Mouse (Mus musculus): ENCODE data around the gene C1ql4.
A peak's percentile ranks its signal among the peaks of the same experiment; 100 is the strongest.

The C1ql4 gene

DNA sequence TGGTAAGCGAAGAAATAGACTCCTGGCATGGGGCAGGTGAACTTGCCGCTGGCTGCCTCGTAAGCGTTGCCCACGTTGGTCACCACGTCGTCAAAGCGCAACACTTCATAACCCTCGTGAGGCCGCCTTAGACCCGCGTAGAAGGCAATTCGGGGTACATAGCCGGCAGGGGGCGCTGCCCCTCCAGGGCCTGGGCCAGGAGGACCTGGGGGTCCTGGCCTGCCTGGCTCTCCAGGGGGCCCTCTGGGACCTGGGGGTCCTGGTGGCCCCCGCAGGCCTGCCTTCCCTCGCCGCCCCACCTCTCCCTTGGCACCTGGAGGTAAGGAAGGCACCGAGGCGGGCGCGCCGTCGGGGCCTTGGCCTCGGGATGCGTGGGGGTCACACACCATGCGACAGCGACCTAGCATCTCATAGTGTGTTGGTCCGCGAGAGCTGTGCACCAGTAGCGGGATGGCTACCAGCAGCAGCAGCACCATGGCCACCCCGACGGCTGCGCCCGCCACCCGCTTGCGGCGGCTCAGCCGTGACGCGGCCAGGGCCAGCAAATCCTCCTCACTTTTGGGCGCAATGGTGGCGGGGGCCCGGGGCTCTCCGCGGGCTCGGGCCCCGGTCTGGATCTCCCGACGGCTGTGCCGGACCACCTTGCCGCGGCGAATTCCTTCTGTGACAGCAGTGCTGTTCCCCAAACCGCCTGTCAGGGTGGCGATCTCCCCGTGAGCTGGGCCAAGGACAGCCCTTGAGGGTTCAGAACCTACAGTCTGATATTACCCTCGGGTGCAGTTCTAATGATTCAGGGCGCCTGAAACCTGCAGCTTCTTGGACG is at the start of gene C1ql4:
TSS of gene C1ql4 (minus strand) at position 565 of the 823 bp plus-strand sequence.
- peak; percentile 59 for DNase-seq (ENCODE audit: low read depth, low spot score)
- Histone ChIP-seq H3K36me3 (ENCODE audit: control insufficient read depth, insufficient read depth, low read length, poor library complexity, severe bottlenecking) (no peaks in the 10 kb centered on the region), H3K27me3 (ENCODE audit: control insufficient read depth, insufficient read depth, low read length, poor library complexity, severe bottlenecking) (peaks cover 2% of the 10 kb centered on the region; the same call in 1 of the 2 replicates)

DNA sequence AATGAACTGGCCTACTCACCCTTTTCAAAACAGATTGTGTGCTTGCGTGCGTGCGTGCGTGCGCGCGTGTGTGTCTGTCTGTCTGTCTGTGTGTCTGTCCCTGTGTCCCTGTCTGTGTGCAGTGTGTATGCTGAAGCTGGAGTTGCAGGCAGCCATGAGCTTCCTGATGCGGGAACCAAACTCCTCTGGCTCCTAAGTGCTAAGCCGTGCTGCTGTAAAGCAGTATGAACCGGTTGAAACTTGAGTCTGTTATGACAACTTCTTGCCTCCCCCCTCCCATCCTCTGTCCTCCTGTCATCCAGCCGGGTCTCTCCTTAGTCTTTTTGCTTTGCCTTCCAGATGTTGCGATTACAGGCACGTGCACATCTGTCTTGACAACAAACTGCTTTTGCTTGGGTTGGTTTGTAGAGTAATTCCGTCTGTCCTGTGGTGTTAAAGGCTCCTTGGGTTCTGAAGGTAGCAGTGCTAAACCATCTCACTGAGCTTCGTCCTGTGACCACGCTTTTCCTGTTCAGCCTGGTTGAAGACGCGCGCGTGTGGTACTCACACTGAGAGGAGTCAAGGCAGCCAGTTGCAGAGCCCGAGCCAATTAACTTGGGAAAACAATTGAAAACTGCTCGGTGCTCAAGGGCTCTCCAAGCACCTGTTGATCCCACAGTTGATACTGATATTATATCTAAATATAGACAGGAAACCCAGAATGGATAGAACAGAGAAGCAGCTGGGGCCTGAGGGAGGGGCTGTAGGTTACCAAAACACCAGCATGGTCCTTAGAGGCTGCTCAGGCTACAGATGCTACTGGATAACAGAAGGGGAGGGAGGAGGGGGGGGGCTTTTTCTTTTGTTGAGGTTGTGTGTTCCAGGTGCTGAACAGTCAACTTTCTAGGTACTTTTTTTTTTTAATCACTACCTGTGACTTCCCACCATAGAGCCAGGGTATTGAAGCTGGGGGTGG is 42.6 kb upstream of the C1ql4 start:
- Histone ChIP-seq H3K36me3 (ENCODE audit: control insufficient read depth, insufficient read depth, low read length, poor library complexity, severe bottlenecking) (no peaks in the 10 kb centered on the region), H3K27me3 (ENCODE audit: control insufficient read depth, insufficient read depth, low read length, poor library complexity, severe bottlenecking) (peaks cover 1% of the 10 kb centered on the region; the same call in 1 of the 2 replicates)
- no peak for DNase-seq (ENCODE audit: low read depth, low spot score)

DNA sequence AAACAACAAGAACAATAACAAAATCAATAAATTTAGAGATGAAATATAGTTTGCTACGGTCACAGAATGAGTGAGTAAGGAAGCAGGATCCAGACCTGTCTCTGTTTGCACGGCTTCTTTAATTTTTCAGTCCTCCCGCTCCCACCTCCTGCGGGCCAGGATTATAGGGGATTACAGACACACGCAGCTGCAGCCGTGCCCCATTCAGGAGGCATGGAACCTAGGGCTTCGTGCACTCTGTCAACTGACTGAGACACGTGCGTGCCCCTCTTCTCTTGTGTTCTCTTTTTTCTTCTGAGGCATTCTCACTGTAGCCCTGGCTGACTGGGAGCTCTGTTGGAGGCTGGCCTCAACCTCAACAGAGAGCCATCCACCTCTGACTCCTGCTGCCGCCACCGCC is 41.8 kb upstream of the C1ql4 start:
- no peaks in the 10 kb centered on the region for H3K36me3 ChIP-seq (ENCODE audit: control insufficient read depth, insufficient read depth, low read length, poor library complexity, severe bottlenecking)
- H3K27me3 ChIP-seq (ENCODE audit: control insufficient read depth, insufficient read depth, low read length, poor library complexity, severe bottlenecking): peaks cover 1% of the 10 kb centered on the region; the same call in 1 of the 2 replicates
- DNase-seq (ENCODE audit: low read depth, low spot score): no peak

GRCm38 (mm10) chr15:99127851-99128522 is 40.4 kb upstream of the C1ql4 start:
- Histone ChIP-seq H3K27me3 (ENCODE audit: control insufficient read depth, insufficient read depth, low read length, poor library complexity, severe bottlenecking) (peaks cover 1% of the 10 kb centered on the region; the same call in 1 of the 2 replicates), H3K36me3 (ENCODE audit: control insufficient read depth, insufficient read depth, low read length, poor library complexity, severe bottlenecking) (no peaks in the 10 kb centered on the region)
- no peak for DNase-seq (ENCODE audit: low read depth, low spot score)

- no peak for DNase-seq (ENCODE audit: low read depth, low spot score)
- H3K27me3 ChIP-seq (ENCODE audit: control insufficient read depth, insufficient read depth, low read length, poor library complexity, severe bottlenecking): peaks cover 1% of the 10 kb centered on the region; the same call in 1 of the 2 replicates
- H3K36me3 ChIP-seq (ENCODE audit: control insufficient read depth, insufficient read depth, low read length, poor library complexity, severe bottlenecking): no peaks in the 10 kb centered on the region
Measured at GRCm38 (mm10) chr15:99126816-99127365, 39.3 kb upstream of the C1ql4 start.

GRCm38 (mm10) chr15:99126081-99126815 is 38.6 kb upstream of the C1ql4 start:
- no peak for DNase-seq (ENCODE audit: low read depth, low spot score)
- peaks cover 1% of the 10 kb centered on the region; the same call in 1 of the 2 replicates for H3K27me3 ChIP-seq (ENCODE audit: control insufficient read depth, insufficient read depth, low read length, poor library complexity, severe bottlenecking)
- no peaks in the 10 kb centered on the region for H3K36me3 ChIP-seq (ENCODE audit: control insufficient read depth, insufficient read depth, low read length, poor library complexity, severe bottlenecking)

DNA sequence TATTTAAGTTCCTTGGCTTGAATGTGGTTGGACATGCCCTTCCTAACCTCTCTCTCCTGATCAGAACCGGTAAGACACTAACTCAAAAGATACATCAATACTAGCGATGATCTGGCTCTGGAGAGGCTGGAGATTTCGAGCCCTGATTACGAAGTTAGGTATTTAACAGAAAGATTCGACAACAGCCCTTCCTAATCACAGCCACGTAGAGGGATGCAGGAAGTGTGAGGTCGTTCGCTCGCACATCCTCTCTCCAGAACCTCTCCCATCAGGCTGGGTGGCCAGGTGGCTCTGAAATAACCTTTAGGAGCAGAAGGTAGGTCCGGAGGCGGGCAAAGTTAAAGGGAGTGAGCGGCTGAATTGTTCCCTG is 38.1 kb upstream of the C1ql4 start, which contains the start of gene Spats2:
TSS of gene Spats2 (plus strand) at position 206 of the 370 bp plus-strand sequence.
- no peak for DNase-seq (ENCODE audit: low read depth, low spot score)
- H3K27me3 ChIP-seq (ENCODE audit: control insufficient read depth, insufficient read depth, low read length, poor library complexity, severe bottlenecking): no peaks in the 10 kb centered on the region; the same call in 1 of the 2 replicates

GRCm38 (mm10) chr15:99122642-99123041 is 35.0 kb upstream of the C1ql4 start:
- no peaks in the 10 kb centered on the region for H3K36me3 ChIP-seq (ENCODE audit: control insufficient read depth, insufficient read depth, low read length, poor library complexity, severe bottlenecking)
- no peaks in the 10 kb centered on the region; the same call in 1 of the 2 replicates for H3K27me3 ChIP-seq (ENCODE audit: control insufficient read depth, insufficient read depth, low read length, poor library complexity, severe bottlenecking)
- no peak for DNase-seq (ENCODE audit: low read depth, low spot score)

More for the DNA sequence above, 38.1 kb upstream of the C1ql4 start, which contains the start of gene Spats2:
- no peaks in the 10 kb centered on the region for H3K36me3 ChIP-seq (ENCODE audit: control insufficient read depth, insufficient read depth, low read length, poor library complexity, severe bottlenecking)

- Histone ChIP-seq H3K27me3 (ENCODE audit: control insufficient read depth, insufficient read depth, low read length, poor library complexity, severe bottlenecking) (no peaks in the 10 kb centered on the region; the same call in 1 of the 2 replicates), H3K36me3 (ENCODE audit: control insufficient read depth, insufficient read depth, low read length, poor library complexity, severe bottlenecking) (no peaks in the 10 kb centered on the region)
- no peak for DNase-seq (ENCODE audit: low read depth, low spot score)
Measured at GRCm38 (mm10) chr15:99120814-99121213, 33.2 kb upstream of the C1ql4 start.

GRCm38 (mm10) chr15:99116539-99116938 is 28.9 kb upstream of the C1ql4 start:
- DNase-seq (ENCODE audit: low read depth, low spot score): no peak

GRCm38 (mm10) chr15:99115065-99115423 is 27.4 kb upstream of the C1ql4 start:
- Histone ChIP-seq H3K36me3 (ENCODE audit: control insufficient read depth, insufficient read depth, low read length, poor library complexity, severe bottlenecking) (no peaks in the 10 kb centered on the region), H3K27me3 (ENCODE audit: control insufficient read depth, insufficient read depth, low read length, poor library complexity, severe bottlenecking) (no peaks in the 10 kb centered on the region; the same call in 1 of the 2 replicates)
- DNase-seq (ENCODE audit: low read depth, low spot score): no peak

More at GRCm38 (mm10) chr15:99116539-99116938, 28.9 kb upstream of the C1ql4 start:
- Histone ChIP-seq H3K27me3 (ENCODE audit: control insufficient read depth, insufficient read depth, low read length, poor library complexity, severe bottlenecking) (no peaks in the 10 kb centered on the region; the same call in 1 of the 2 replicates), H3K36me3 (ENCODE audit: control insufficient read depth, insufficient read depth, low read length, poor library complexity, severe bottlenecking) (no peaks in the 10 kb centered on the region)

- Histone ChIP-seq H3K36me3 (ENCODE audit: control insufficient read depth, insufficient read depth, low read length, poor library complexity, severe bottlenecking) (no peaks in the 10 kb centered on the region), H3K27me3 (ENCODE audit: control insufficient read depth, insufficient read depth, low read length, poor library complexity, severe bottlenecking) (no peaks in the 10 kb centered on the region; the same call in 1 of the 2 replicates)
- DNase-seq (ENCODE audit: low read depth, low spot score): no peak
Measured at GRCm38 (mm10) chr15:99114312-99115064, 26.9 kb upstream of the C1ql4 start.
